Mouse (Mus musculus): ENCODE results near the gene Aldh18a1.

- no peak for TF ChIP-seq NELFE (IDR thresholded peaks at IDR 0.05; ENCODE audit: low read depth, low read length)
- no peak for TF ChIP-seq USF1 (IDR thresholded peaks at IDR 0.05; ENCODE audit: low read depth, low read length)
- TF ChIP-seq TBP (IDR thresholded peaks at IDR 0.05; ENCODE audit: low read depth, low read length) = no peak
- no peak for TF ChIP-seq MAZ (IDR thresholded peaks at IDR 0.05; ENCODE audit: low read depth, low read length)
- no peak for TF ChIP-seq CTCF (IDR thresholded peaks at IDR 0.05 in 2 of 3, conservative IDR thresholded peaks at IDR 0.05 in 1 of 3; ENCODE audit: control insufficient read depth in 1 of 3, insufficient read depth in 1 of 3, low read depth in 2 of 3, low read length in 3 of 3, poor library complexity in 1 of 3, severe bottlenecking in 1 of 3)
- no peak for TF ChIP-seq POLR2AphosphoS2 (IDR thresholded peaks at IDR 0.05; ENCODE audit: low read length)
- TF ChIP-seq POLR2A (IDR thresholded peaks at IDR 0.05; ENCODE audit: control insufficient read depth in 1 of 2, insufficient read depth in 1 of 2, low read depth in 1 of 2, low read length in 2 of 2, poor library complexity in 1 of 2) = no peak
Observed at GRCm38 (mm10) chr19:40637601-40638000, 49.3 kb upstream of the Aldh18a1 start.

Data from MEL (cell line).